Mouse (Mus musculus) adrenal gland, postnatal 0 days (tissue): ENCODE results near the gene Xrcc6. TPM values are rescaled to one million over a fixed set of nuclear protein-coding genes. Genes with fewer than 3 reads are reported as not detected.

Experiments
- polyA plus RNA-seq: library from polyadenylated mRNA; unstranded; fragments of >200 nt; fragmentation: Nextera tagmentation; extraction: Ambion mirVana; gene quantifications from 2 replicates; pipeline ENCODE4 v1.2.1, GENCODE M21; 2015

Xrcc6 gene
- polyA plus RNA-seq: 64.9 and 130 TPM in 2 replicates

DNA sequence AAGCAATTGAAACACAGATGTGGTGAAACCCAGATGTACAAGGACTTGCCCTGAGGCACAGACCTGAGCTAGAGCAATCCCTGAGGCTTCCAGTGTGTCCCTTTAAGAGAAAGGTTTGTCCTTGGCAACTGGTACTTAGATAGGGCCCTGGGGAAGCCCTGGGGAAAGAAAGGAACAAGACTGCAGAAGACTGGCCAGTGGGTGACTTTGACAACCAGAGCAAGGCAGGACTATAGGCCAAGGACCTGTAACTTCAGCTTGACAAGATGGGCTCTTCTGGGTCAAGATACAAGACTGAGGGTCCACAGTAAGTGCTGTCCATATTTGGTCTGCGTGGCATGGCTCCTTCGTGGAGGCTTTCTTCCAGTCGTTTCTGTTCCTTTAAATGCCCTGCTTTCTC lies at the start of gene Xrcc6:
Gene Xrcc6 (plus strand): TSS at position 190 of the 400 bp plus-strand sequence.

DNA sequence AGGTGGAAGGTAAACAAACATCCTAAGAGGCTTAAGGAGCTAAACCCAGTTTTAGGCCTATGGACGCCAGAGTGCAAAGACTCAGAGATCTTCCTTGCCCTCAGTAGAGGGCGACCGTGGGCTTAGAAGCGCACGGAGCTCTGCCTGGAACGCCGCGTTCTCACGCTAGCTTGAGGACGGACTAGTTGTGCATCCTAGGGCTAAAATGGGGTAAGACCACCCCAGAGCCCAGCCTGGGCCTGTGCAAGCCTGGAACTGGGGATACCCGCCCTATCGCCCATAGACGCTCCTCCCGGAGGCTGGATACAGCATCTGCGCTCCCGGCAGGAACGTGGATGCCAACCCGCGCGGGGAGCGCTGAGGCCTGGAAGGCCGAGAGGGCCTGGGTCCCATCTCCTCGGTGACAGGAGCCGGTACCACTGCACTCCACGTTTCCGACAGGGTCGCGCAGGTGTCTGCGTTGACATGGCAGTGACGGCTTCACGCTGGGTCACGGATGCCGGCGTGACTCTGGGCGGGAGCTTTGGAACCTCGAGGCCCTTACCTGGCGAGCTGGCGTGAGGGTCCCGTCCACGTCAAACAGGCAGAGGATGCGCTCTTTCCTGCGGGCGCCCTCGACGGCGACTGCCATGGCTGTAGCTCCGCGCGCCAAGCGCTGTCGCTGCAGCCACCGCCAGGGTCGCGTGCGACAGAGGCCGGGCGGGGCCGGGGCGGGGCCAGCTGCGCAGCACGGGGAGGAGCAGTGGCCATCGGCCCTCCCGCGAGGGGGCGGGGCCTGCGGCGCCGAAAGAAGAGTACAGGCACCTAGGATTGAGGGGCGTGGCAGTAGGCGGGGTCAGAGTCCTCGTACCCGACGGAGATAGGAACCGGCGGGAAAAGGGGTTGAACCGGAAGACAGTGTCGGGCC lies 27.2 kb upstream of the Xrcc6 start, which contains the start of gene Pmm1:
Gene Pmm1 (minus strand): TSS at position 760 of the 907 bp plus-strand sequence.

DNA sequence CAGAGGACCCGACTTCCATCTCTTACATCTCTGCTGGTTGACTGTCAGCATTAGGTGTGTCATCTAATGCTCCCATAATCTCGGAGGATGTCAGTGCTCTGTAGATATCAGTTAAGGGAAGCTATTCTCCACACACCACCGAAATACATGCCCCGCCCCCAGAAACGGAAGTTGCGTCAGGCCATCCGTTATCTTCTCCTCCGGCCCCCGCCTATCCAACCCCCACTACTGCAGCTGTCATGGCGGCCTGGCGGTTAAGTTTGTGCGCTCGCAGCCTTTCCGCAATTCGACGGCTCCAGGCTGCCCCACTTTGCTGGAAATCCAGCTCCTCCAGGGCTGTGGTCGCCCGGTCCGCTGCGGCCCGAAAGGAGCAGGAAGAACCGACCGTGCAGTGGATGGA lies 7.3 kb upstream of the Xrcc6 start, which contains the start of gene 1700029P11Rik:
Gene 1700029P11Rik (plus strand): TSS at position 220 of the 400 bp plus-strand sequence.

DNA sequence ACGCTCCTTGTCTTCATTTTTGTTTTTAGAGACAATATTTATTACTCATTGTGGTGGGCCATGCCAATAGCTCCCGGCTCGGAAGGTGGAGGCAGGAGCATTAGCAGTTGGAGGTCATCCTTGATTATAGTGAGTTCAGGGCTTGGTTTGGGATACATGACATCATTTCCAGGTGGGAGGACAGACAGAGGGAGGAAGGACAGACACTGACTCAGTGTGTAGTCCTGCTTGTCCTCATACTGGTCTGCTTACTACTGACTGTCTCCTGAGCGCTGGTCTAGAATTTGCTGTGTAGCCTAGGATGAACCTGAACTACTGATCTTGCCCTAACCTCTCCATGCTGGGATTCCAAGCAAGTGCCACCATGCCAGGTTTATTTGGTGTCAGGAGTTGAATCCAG lies 46.1 kb downstream of the Xrcc6 start, which contains the start of gene Desi1:
Gene Desi1 (minus strand): TSS at position 101 of the 400 bp plus-strand sequence.

DNA sequence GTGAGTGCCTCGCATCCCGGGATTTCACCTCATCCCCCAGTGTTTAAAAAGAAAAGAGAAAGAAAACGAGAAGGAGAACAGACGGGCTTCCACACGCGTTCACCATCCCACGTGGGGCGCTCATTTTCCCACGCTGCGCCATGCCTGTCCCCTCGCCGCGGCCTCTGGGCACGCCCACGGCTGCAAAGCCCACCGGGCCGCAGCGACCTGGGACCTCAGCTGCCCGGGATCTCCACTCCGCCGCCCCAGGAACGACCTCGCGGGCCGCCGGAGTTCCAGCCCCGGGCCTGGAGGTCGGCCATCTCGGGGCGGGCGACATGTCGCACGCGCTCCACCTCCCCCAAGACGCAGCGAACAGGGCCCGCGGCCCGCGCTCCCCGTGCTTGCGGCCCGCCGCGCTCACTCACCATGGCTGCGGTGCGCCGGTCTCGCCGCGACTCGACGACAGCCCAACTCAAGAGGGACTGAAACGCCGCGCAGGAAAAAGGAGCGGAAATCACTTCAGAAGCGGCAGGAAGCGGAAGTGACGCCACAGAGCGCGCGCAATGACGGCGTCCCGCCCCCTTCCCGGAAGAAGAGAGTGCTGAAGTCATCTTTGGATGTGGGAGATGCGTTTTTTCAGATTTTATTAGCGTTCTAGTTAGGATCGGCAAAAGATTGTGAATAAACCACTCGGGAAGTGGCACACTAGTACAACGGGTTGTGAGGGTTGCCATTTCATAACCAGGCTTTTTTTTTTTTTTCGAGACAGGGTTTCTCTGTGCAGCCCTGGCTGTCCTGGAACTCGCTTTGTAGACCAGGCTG lies 59.6 kb downstream of the Xrcc6 start, which contains the start of gene Snu13:
Gene Snu13 (minus strand): TSS at position 519 of the 804 bp plus-strand sequence.

DNA sequence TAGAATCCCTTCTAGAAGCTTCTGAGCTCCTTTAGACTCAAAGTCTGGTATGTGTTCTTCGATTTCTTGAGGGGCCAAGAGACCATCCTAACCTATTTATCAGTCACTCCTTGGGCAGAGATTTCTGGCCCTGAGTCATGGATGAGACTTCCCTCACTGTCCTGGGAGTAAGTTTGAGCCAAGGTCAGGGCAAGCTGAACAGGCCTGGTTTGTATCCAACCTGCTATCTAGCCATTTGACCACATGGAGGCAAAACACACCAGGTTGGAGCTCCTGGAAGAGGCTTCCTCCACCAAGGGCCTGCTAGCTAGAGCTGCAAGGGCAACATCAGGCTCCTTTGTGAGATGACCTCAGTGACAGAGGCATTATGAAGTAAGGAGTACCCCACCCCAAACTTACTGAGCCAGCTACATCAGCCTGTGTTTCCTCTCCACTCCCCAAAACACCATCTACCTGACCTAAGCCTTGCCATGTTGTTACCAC lies 71.1 kb downstream of the Xrcc6 start, which contains the start of gene 4930407I10Rik:
Gene 4930407I10Rik (plus strand): TSS at position 433 of the 483 bp plus-strand sequence.

DNA sequence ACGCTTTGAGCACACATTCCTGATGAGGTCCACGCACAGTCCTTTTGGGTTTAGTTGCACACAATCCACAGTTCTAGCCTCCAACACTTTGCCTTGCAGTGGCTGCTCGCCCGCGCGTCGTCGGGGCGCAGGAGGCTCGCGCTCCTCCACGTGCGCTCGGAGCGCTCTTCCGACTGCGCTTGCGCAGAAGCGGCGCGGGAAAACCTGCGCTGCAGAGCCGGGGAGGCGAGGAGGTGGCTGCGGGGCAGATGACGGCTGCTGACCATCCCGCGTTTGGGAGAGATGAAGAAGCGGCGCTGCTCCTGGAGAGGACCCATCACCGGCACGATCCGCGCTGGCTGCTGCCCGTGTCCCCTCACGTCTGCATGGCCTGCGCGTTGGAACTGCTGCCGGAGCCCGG lies 82.3 kb downstream of the Xrcc6 start, which contains the start of gene Mei1:
Gene Mei1 (plus strand): TSS at position 99 of the 400 bp plus-strand sequence.

Other genes with a start within 250 kb of the Xrcc6 start
- gene Zc3h7b, start 242.8 kb upstream of the Xrcc6 start, polyA plus RNA-seq: 15.4 and 19.5 TPM in 2 replicates
- gene Rangap1, start 242.3 kb upstream of the Xrcc6 start, polyA plus RNA-seq: 27.0 and 27.6 TPM in 2 replicates
- 28.3 and 34.4 TPM in 2 replicates for gene Tef, start 185.4 kb upstream of the Xrcc6 start, polyA plus RNA-seq
- 19.7 and 22.3 TPM in 2 replicates for gene Tob2, start 129.0 kb upstream of the Xrcc6 start, polyA plus RNA-seq
- gene Phf5a, start 115.9 kb upstream of the Xrcc6 start, polyA plus RNA-seq: 53.5 and 65.5 TPM in 2 replicates
- 101 and 150 TPM in 2 replicates for gene Aco2, start 115.5 kb upstream of the Xrcc6 start, polyA plus RNA-seq
- 57.3 and 83.5 TPM in 2 replicates for gene Polr3h, start 61.6 kb upstream of the Xrcc6 start, polyA plus RNA-seq
- 31.4 and 48.3 TPM in 2 replicates for gene Csdc2, start 51.1 kb upstream of the Xrcc6 start, polyA plus RNA-seq
- 89.3 and 111 TPM in 2 replicates for gene Pmm1, start 26.9 kb upstream of the Xrcc6 start, polyA plus RNA-seq
- not detected in 2 replicates for gene 1700029P11Rik, start 7.3 kb upstream of the Xrcc6 start, polyA plus RNA-seq
- 28.6 and 66.0 TPM in 2 replicates for gene Desi1, start 46.0 kb downstream of the Xrcc6 start, polyA plus RNA-seq
- 171 and 189 TPM in 2 replicates for gene Snu13, start 59.8 kb downstream of the Xrcc6 start, polyA plus RNA-seq
- not detected in 2 replicates for gene 4930407I10Rik, start 71.3 kb downstream of the Xrcc6 start, polyA plus RNA-seq
- not detected in 2 replicates for gene Mei1, start 82.2 kb downstream of the Xrcc6 start, polyA plus RNA-seq
- gene Ccdc134, start 140.1 kb downstream of the Xrcc6 start, polyA plus RNA-seq: 5.3 and 5.7 TPM in 2 replicates
- 53.9 and 76.2 TPM in 2 replicates for gene Srebf2, start 159.3 kb downstream of the Xrcc6 start, polyA plus RNA-seq
- 0.25 and 0.27 TPM in 2 replicates for gene Shisa8, start 225.0 kb downstream of the Xrcc6 start, polyA plus RNA-seq
- gene Tnfrsf13c, start 236.5 kb downstream of the Xrcc6 start, polyA plus RNA-seq: 0.16 and 0.26 TPM in 2 replicates